Mouse (Mus musculus) heart, adult 11 months (tissue): ENCODE measurements around the gene Prss16.

Source experiments
- DNase-seq: peaks from one replicate; pipeline ENCODE4 v3.0.0; 2022

The Prss16 gene

DNA sequence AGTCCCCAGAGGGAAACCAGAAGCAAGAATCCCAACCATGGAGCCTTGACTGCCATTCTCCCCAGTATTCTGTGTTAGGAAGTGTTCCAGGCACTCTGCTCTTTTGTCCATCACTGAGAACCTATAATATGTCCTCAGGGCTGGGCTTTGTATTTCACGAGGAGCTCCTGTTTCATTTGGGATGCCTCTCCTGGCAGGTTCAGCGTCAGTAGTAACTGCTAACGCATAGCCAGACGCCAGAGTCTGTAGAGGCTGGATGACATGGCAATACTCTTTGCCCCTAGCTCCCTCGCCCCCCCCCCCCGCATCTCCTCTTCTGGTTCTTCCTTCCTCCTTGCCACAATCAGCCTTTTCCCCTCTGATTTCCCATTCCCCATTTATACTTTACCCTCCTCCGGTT lies at the start of gene Prss16:
Prss16 (minus strand) TSS at position 101 of the 400 bp plus-strand sequence.
- no peak for DNase-seq

DNA sequence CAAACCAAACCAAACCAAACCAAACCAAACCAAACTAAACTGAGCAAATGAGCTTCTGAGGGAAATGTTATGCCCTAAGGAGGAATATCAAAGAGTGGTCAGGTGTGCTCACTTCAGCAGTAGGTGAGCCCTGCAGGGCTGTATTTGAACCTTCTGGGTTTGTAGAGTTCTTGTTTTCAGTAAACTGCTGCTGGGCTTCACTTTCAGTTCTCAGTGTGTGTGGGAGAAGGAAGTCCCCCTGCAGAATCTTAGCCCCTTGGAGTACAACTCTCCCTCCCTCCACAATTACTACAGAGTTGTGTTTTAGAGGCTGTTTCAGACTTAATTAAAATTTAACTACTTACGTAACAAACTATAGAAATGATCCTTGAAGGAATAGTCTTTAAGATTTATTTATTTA lies 44.2 kb upstream of the Prss16 start:
- DNase-seq = no peak

DNA sequence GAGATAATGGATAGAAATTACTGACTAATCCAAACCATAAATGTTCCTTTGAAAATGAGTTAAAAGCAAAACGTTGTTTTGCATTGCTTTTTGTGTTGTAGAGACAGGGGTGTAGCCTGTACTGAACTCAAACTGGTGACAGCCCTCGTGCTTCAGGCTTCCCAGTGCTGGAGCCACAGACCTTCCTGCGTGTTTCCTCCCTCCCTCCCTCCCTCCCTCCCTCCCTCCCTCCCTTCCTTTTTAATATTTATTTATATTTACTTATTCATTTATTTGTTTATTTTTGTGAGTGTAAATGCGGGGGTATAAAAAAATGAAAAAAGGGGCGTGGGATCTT lies 41.9 kb upstream of the Prss16 start:
- no peak for DNase-seq

- DNase-seq = peak; percentile 99
Measured at GRCm38 (mm10) chr13:22050591-22051522, 41.3 kb upstream of the Prss16 start.

DNA sequence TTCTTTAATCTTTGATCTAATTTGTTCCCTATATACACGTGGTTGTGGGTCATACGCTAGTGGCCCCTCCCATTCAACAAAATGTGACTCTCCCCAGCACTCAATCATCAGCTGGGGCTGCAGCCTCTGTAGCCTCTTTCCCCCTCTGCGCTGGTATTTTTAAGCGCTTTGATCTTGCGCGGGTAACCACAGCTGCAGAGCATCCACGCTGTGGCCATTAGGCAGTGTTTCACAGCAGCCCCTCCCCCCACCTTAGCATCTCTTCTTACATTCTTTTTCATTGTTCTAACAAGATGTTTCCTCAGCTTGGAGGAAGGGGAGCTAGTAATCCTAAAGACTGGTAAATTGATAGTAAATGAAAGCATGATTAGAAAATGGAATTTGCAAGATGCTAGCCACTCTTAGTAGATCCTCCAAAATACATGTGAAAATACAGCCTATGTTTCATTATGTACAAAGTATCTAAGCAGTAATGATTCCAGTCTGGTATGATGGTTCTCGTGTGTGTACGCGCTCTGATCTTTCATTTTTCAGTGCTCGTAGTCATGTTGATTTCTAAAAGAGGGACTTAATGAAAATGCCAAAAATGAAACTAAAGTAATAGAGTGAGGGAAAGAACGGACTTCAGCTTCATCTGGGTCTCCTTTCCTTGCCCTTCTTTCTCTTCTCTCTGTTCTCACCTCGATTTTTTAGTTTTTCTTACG lies 40.3 kb upstream of the Prss16 start:
- DNase-seq = peak; percentile 88

- no peak for DNase-seq
Measured at GRCm38 (mm10) chr13:22049041-22049440, 39.5 kb upstream of the Prss16 start.

DNA sequence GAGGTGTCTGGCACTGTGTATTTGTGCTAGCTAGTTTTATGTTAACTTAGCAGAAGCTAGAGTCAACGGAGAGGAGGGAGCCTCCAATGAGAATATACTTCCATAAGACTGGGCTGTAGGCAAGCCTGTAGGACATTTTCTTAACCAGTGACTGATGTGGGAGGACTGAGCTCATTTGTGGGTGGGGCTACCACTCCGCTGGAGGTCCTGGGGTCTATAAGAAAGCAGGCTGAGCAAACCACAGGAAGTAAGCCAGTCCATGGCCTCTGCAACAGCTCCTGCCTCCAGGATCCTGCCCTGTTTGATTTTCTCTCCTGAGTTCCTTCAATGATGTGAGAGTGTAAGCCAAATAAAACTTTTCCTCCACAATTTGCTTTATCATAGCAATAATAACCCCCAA lies 35.8 kb upstream of the Prss16 start:
- no peak for DNase-seq

GRCm38 (mm10) chr13:22044432-22045155 lies 35.1 kb upstream of the Prss16 start:
- DNase-seq = no peak

GRCm38 (mm10) chr13:22043503-22044431 lies 34.2 kb upstream of the Prss16 start:
- no peak for DNase-seq

DNA sequence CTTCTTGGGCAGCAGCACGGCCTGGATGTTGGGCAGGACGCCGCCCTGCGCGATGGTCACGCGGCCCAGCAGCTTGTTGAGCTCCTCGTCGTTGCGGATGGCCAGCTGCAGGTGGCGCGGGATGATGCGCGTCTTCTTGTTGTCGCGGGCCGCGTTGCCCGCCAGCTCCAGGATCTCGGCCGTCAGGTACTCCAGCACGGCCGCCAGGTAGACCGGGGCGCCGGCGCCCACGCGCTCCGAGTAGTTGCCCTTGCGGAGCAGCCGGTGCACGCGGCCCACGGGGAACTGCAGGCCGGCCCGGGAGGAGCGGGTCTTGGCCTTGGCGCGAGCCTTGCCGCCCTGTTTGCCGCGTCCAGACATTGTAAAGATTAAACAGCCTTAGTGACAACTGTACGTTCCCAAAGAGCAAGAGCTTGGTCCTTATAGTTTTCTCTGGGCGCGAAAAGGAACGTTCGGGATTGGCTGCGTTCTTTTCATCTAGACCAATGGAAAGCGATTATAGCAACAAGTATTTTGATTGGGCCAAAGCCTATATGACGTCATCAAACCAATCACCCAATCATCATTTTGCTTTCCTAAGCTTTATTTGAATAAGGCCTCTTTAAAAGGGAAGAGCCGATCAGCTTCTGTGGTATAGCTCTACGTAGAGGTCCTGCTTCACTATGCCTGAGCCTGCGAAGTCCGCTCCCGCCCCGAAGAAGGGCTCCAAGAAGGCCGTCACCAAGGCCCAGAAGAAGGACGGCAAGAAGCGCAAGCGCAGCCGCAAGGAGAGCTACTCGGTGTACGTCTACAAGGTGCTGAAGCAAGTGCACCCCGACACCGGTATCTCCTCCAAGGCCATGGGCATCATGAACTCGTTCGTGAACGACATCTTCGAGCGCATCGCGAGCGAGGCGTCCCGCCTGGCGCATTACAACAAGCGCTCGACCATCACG lies 33.3 kb upstream of the Prss16 start, which contains the start of the genes Hist1h2ag and Hist1h2bj:
Hist1h2ag (minus strand) TSS at position 377 of the 935 bp plus-strand sequence.
Hist1h2bj (plus strand) TSS at position 647 of the 935 bp plus-strand sequence.
- DNase-seq = peak; percentile 100

DNA sequence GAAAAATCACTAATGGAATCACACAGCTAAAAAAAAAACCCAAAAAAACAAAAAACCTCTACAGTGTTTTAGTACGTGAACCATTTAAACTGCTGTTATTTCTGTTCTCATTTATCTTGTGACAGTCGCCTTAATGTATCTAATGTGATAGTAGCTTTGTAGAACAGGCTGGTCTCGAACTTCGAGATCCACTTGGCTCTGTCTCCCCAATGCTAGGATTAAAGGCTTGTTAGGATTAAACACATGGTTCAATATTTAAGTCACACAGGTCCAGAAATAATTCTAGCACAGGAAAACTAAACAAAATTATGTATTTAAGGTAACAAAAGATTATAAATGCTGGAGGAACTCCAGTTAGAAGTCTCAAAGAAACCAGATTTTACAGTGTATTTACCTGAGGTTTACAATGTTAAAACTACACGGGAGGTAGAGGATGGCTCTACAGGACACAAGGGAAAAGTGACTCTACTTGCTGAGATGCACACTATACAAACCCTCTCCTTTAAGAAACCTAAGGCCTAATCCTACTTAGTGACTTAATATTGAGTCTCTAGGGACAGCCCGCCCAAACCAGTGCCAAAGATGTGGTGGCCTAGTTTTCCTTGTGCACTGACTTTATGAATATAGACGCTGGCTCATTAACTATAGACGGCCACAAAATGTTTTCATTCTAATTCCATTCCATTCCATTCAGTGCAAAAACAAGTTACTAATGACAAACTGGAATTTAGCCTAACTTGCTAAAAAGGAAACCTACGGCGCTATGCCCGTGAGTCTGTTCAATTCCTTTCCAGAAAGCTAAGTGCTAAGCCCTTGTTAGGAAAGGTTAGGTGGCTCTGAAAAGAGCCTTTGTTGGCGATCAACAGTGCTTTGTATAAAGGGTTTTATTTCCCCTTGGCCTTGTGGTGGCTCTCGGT lies 32.4 kb upstream of the Prss16 start:
- DNase-seq = no peak

GRCm38 (mm10) chr13:22041142-22041536 lies 31.6 kb upstream of the Prss16 start, which contains the start of gene Hist1h4i:
TSS of gene Hist1h4i (minus strand) at chr13:22041362.
- peak; percentile 100 for DNase-seq

GRCm38 (mm10) chr13:22040464-22041141 lies 31.1 kb upstream of the Prss16 start:
- peak; percentile 85 for DNase-seq

- no peak for DNase-seq
Measured at GRCm38 (mm10) chr13:22039951-22040463, 30.5 kb upstream of the Prss16 start.

GRCm38 (mm10) chr13:22039364-22039763 lies 29.8 kb upstream of the Prss16 start:
- DNase-seq = no peak

- no peak for DNase-seq
Measured at GRCm38 (mm10) chr13:22037415-22037814, 27.9 kb upstream of the Prss16 start.

DNA sequence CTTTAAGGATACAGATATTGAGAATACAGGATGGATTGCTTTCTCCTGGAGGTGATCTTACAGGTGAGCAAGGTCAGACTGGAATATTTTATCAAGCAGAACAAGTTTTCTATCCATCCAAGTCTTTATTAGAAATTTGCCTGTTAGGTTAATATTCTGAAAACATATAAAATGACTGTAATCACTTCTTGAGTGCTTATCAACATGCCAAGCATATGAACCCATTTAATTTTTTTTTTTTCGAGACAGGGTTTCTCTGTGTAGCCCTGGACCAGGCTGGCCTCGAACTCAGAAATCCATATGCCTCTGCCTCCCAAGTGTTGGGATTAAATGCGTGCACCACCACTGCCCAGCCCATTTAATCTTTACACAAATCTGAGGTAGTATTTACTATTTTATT lies 27.4 kb upstream of the Prss16 start:
- no peak for DNase-seq

- no peak for DNase-seq
Measured at GRCm38 (mm10) chr13:22036149-22036956, 26.8 kb upstream of the Prss16 start.
